Mouse (Mus musculus) C2C12 (cell line): Measurements from ENCODE around the gene Syne2. TPM values are rescaled to one million over a fixed set of nuclear protein-coding genes. Genes with fewer than 3 reads are reported as not detected.

Experiments used
- H3K27me3 ChIP-seq: one replicate; pipeline ENCODE4 v1.6.1; 2011; ENCODE audit not compliant: control insufficient read depth, insufficient read depth, insufficient read length
- H3K36me3 ChIP-seq: one replicate; pipeline ENCODE4 v1.6.1; 2011; ENCODE audit not compliant: control insufficient read depth, insufficient read depth
- H3K4me3 ChIP-seq: one replicate; pipeline ENCODE4 v1.5.1; 2011; ENCODE audit warnings: mild to moderate bottlenecking, control low read depth; ENCODE audit not compliant: poor library complexity, insufficient read depth, severe bottlenecking
- H3K79me2 ChIP-seq: one replicate; pipeline ENCODE4 v1.6.1; 2011; ENCODE audit not compliant: control insufficient read depth, insufficient read depth
- H3K79me3 ChIP-seq: one replicate; pipeline ENCODE4 v1.6.1; 2011; ENCODE audit warnings: low read depth, control low read depth
- H3ac ChIP-seq: one replicate; pipeline ENCODE3; 2011; ENCODE audit warnings: low read depth; ENCODE audit not compliant: control insufficient read depth, insufficient read length
- CEBPB ChIP-seq: IDR thresholded peaks from one replicate; pipeline ENCODE4 v1.6.1; 2011; ENCODE audit warnings: low read depth, mild to moderate bottlenecking, control low read depth, moderate library complexity
- CTCF ChIP-seq: IDR thresholded peaks from one replicate; pipeline ENCODE4 v1.5.1; 2011; ENCODE audit not compliant: control insufficient read depth, insufficient read depth, insufficient read length
- FOSL1 ChIP-seq: IDR thresholded peaks from one replicate; pipeline ENCODE4 v1.8.0; 2011; ENCODE audit warnings: mild to moderate bottlenecking, low read length; ENCODE audit not compliant: poor library complexity, insufficient read depth, severe bottlenecking
- MAX ChIP-seq: IDR thresholded peaks from one replicate; pipeline ENCODE4 v1.6.1; 2011; ENCODE audit warnings: mild to moderate bottlenecking, control low read depth
- MYOD1 ChIP-seq: IDR thresholded peaks from one replicate; pipeline ENCODE4 v1.6.1; 2011; ENCODE audit warnings: low read depth; ENCODE audit not compliant: control insufficient read depth, insufficient read length
- MYOG ChIP-seq: IDR thresholded peaks from one replicate; pipeline ENCODE4 v1.6.1; 2011; ENCODE audit not compliant: control insufficient read depth, insufficient read length; ENCODE audit errors: extremely low read depth
- USF1 ChIP-seq: IDR thresholded peaks from one replicate; pipeline ENCODE4 v1.6.1; 2011; ENCODE audit warnings: low read depth, mild to moderate bottlenecking, control low read depth, moderate library complexity
- polyA plus RNA-seq: library from polyadenylated mRNA; unstranded; fragments of >200 nt; fragmentation: generic; extraction: Trizol; gene quantifications from one replicate; pipeline ENCODE4 v1.2.1, GENCODE M21; 2012; ENCODE audit warnings: missing spikeins

The Syne2 gene
- polyA plus RNA-seq, 1 experiment, result 5.3 TPM

DNA sequence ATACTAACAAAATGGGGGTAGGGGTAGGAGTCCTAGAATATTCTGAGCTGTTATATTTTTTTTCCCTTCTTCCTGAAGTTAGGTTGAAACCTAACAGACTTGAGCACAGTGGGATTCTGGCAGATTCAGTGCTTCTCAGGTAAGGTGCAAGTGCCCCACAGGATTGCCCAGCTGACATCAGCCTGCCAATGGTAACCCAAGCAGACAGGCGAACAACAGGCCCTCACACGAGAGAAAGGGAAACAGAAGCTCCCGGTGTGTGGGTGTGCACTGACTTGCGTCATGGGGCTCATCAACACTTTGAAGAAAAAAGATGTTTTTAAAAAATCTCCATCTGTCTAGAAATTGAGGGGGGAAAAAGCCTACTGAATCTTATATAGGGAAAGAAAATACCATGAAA lies 28.5 kb upstream of the Syne2 start:
- H3K27me3 ChIP-seq, result no peaks in the 10 kb centered on the region
- H3K79me2 ChIP-seq, result no peaks in the 10 kb centered on the region
- TF ChIP-seq CTCF (no peak), MAX (no peak), USF1 (no peak), CEBPB (no peak), FOSL1 (no peak), MYOG (no peak), MYOD1 (no peak)

DNA sequence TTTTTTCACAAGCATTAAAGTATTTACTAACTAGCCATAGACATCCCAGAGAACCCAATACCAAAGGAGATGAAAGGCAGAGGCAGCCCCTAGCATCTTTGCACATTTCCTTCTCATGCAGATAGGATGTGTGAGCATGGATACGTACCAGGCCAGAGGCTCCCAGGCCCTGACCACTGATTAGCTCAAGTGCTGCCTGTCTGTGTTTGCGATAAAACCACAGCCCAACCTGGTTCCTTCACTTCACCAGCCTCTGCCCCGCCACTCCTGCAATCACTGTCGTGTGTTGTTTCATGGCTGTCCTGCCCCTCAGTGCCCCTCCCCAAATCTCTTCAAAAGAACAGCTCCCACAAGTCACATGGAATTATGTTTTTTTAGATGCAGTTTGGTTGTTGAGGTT lies 23.4 kb upstream of the Syne2 start:
- no peaks in the 10 kb centered on the region for H3K36me3 ChIP-seq
- no peaks in the 10 kb centered on the region for H3K27me3 ChIP-seq
- H3K79me2 ChIP-seq, result no peaks in the 10 kb centered on the region
- no peaks in the 10 kb centered on the region for H3K79me3 ChIP-seq
- no peak for TF ChIP-seq CTCF
- H3K4me3 ChIP-seq, result no peak overlapping the region
- H3ac ChIP-seq, result no peak overlapping the region

More for the DNA sequence above, 28.5 kb upstream of the Syne2 start:
- Histone ChIP-seq H3K4me3 (no peak overlapping the region), H3K79me3 (no peaks in the 10 kb centered on the region), H3ac (no peak overlapping the region), H3K36me3 (no peaks in the 10 kb centered on the region)

DNA sequence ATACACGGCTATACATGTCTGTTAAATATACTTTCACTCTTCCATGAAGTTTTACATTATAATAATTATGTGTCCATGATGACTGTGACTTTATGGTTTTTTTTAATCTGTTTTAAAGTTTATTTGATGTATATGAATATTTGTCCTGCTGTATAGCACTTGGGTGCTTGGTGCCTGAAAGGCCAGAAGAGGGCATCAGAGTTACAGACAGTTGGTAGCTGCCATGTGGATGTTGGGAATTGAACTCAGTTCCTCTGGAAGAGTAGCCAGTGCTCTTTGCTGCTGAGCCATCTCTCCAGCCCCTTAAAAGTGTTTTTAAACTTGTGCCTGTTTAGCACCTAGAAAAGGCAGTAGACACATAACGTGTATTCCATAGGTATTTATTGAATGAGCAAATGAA lies 21.4 kb upstream of the Syne2 start:
- no peaks in the 10 kb centered on the region for H3K27me3 ChIP-seq
- H3K4me3 ChIP-seq, result no peak overlapping the region
- TF ChIP-seq CTCF (peak; percentile 33), MAX (no peak)
- no peaks in the 10 kb centered on the region for H3K79me2 ChIP-seq
- H3K79me3 ChIP-seq, result no peaks in the 10 kb centered on the region
- no peaks in the 10 kb centered on the region for H3K36me3 ChIP-seq
- H3ac ChIP-seq, result no peak overlapping the region

DNA sequence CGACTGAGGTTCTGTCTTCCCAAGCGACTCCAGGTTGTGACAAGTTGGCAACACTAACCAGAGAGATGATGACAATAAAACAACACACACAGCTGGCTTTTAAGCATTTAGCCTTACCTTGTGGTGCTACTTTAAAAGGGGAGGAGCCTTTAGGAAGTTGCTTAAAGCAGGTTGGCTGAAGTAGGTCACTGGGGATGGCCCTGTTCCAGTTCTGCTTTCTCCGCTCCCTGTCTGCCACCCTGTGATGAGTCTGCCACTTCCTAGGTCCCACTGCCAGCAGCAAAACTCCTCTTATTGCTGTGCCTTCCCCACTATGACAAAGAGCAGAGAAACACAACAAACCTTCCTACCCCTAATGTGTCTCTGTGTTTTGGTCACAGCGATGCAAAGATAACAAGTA lies 11.7 kb upstream of the Syne2 start:
- H3K79me2 ChIP-seq, result no peaks in the 10 kb centered on the region
- TF ChIP-seq MYOG (no peak), USF1 (no peak), CEBPB (no peak), MYOD1 (no peak), CTCF (no peak), MAX (no peak), FOSL1 (no peak)
- no peaks in the 10 kb centered on the region for H3K79me3 ChIP-seq
- no peaks in the 10 kb centered on the region for H3K27me3 ChIP-seq
- H3K36me3 ChIP-seq, result no peaks in the 10 kb centered on the region
- H3K4me3 ChIP-seq, result no peak overlapping the region
- H3ac ChIP-seq, result no peak overlapping the region

DNA sequence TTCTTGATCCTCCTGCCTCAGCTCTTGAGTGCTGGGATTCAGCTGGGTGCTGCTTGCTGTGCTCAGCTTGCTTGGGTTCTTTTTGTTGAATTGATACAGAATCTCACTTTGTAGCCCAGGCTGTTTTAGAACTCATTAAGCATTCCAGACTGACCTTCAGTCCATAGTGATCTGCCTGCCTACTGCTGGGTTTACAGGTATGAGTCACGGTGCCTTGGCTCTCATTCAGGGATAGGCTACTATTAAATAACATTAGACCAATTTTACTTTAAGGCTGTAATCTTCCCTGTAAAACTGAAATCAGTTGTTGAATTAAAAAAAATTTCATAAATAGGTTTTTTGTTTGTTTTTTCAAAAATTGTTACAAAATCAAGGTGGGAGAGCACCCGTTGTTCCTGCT lies 4.2 kb upstream of the Syne2 start:
- Histone ChIP-seq H3K79me2 (no peaks in the 10 kb centered on the region), H3ac (no peak overlapping the region), H3K79me3 (no peaks in the 10 kb centered on the region), H3K27me3 (no peaks in the 10 kb centered on the region), H3K36me3 (no peaks in the 10 kb centered on the region), H3K4me3 (no peak overlapping the region)
- TF ChIP-seq MYOG (no peak), MAX (no peak)

DNA sequence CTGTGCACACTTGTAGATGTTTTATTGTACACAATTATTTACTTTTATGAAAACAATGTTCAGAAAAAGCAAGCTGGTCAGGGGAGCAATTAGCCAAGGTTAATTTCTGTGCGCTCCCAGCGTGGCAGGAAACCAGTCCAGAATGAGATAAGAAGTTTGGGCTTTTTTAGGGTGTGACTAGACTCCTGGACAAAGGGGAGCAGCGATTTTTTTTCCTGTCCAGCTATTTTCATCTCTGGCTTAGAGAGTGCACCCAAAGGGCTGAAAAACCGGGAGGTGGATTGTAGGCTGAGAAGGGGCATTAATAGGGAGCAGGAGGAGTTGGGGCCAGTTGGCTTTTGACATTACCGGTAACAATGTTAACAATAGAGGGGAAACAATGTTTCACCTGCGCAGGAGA lies 3.4 kb upstream of the Syne2 start:
- H3K27me3 ChIP-seq, result no peaks in the 10 kb centered on the region
- peaks cover 5% of the 10 kb centered on the region for H3K79me2 ChIP-seq
- H3K79me3 ChIP-seq, result no peaks in the 10 kb centered on the region
- TF ChIP-seq FOSL1 (no peak), CTCF (no peak), MYOD1 (no peak), MAX (no peak), MYOG (no peak), CEBPB (no peak), USF1 (no peak)
- no peak overlapping the region for H3K4me3 ChIP-seq
- no peak overlapping the region for H3ac ChIP-seq
- H3K36me3 ChIP-seq, result no peaks in the 10 kb centered on the region
